Mouse (Mus musculus) ovary, adult 18-20 months (tissue): ENCODE measurements around the gene Riok2.

ENCODE experiments used
- DNase-seq: peaks from one replicate; pipeline ENCODE4 v3.0.0; 2022; ENCODE audit warnings: low spot score, mixed read lengths

Gene Riok2

DNA sequence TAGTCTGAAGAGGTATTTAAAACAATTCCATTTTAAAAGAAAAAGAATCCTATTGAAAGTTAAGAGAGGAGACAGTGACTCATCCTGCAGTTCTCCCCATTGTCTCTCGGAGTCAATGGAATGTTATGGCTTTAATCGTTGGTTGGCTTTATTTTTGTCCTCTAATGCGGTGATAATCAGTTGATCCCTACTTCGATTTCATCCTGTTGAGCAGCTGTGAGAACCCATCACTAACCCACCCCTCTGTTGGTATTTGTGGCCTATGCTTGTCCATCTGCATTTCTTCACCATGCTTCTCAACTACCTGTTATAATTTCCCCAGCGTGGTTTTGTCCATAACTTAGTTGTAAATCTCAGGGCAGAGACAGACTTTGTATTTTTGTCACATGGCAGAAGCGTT is 34.0 kb downstream of the Riok2 start:
- no peak for DNase-seq

GRCm38 (mm10) chr17:17408720-17409478 is 34.8 kb downstream of the Riok2 start:
- DNase-seq: no peak

GRCm38 (mm10) chr17:17409601-17410000 is 35.5 kb downstream of the Riok2 start:
- DNase-seq: no peak

DNA sequence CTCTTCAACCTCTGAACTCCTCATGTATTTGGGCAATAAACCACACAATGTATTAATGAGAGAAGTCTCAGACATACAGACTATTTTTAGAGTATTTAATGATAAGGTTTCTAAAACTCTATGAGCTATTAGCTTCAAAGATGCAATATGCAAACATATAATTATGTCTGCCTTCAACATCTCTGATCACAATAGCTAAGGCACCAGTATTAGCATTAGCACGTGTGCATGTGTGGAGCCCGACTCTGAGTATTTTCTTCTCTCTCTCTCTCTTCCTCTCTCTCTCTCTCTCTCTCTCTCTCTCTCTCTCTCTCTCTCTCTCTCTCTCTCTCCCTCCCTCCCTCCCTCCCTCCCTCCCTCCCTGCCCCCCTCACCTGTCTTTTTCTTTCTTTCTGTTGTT is 37.3 kb downstream of the Riok2 start:
- no peak for DNase-seq

DNA sequence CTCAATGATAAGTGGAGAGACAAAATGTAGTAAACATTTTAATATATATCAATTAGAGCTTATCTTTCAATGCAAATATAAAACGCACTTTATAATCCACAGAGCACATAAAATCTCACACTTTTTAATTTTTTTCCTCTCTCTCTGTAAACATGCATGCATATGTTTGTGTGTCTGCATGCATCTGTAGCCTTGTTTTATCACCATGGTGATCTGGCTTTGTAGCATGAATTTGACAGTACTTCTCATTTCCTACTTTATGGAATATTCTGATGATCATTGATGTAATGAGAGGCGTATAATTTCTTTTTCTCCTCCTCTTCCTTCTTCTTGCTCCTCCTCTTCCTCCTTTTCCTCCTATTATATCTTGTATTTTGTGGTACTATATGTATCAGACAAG is 38.1 kb downstream of the Riok2 start:
- DNase-seq: no peak

DNA sequence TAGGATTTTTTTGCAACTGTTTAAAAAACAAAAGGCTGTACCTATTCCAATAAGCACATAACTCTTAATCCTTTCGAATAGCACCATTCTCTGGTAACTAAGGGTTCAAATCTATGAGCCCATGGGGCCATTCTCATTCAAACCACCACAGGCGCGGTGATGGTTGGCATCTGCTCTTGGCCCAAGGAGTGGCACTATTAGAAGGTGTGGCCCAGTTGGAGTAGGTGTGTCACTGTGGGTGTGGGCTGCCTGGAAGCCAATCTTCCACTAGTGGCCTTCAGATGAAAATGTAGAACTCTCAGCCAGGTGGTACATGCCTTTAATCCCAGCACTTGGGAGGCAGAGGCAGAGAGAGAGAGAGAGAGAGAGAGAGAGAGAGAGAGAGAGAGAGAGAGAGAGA is 40.1 kb downstream of the Riok2 start:
- DNase-seq: no peak

GRCm38 (mm10) chr17:17424609-17425307 is 50.6 kb downstream of the Riok2 start:
- no peak for DNase-seq

GRCm38 (mm10) chr17:17425308-17425813 is 51.3 kb downstream of the Riok2 start:
- DNase-seq: no peak

DNA sequence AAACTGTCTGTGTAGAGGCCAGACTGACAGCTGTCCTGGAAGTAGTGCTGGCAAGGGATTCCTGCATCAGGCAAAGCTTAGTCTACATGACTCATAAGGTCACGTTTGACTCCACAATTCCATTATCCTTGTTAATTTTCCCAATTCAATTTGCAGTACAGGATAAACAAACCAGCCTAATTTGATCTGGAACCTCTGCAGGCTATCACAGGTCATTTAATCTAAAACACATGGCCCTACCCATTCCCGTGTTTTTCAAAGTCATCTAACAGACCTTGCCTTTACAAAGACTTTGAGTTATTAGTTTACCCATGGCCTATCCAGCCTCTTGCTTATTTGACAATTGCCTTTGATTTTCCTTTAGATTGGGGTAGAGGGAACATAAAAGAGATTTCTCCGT is 51.8 kb downstream of the Riok2 start:
- no peak for DNase-seq

DNA sequence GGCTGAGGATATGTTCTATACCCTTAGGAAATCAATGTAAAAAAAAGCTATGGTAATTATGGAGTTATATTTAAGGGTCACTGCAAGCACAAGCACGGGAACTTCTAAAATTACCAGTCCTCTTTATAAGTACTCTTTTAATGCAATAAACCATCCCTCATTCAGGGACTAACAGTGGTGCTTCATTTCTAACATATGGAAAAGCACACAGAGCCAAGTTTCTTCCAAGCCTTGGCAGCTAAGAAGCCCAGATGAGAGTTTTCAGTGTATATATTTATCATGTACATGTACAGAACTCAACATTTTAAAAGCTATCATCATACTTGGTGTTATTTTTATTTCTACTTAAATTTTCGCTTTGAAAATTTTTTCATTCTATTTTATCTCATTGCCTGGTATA is 54.8 kb downstream of the Riok2 start:
- no peak for DNase-seq

GRCm38 (mm10) chr17:17433679-17434078 is 59.6 kb downstream of the Riok2 start:
- DNase-seq: no peak

DNA sequence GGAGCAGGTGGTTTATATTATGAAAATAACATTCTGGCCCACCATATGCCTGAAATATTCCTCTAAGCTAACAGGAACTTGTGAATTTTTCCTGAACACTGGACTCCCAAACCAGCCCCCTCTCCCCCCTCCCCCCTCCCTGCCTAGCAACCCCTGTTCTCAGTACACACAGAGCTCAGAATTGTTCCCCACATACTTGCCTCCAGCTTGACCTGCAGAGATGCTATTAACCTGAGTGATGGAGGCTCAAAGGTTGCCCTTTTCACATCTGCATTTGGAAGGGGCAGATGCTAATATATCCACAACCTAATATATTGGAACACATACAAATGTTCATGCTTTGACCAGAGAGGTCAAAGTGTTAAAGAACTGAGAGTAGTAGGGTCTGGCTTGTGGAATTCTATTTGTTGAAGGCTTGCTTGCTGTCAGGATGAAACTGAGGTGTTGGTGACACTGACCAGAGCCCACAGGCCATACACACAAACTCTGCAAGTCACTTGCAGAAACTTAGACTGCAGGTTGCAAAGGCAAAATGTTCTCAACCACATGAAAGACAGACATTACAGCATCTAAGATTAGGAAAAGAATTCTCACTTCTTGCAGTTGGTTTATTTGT is 64.6 kb downstream of the Riok2 start:
- DNase-seq: no peak

- no peak for DNase-seq
Measured at GRCm38 (mm10) chr17:17441876-17442498, 67.9 kb downstream of the Riok2 start.

- DNase-seq: no peak
Measured at GRCm38 (mm10) chr17:17444297-17444886, 70.3 kb downstream of the Riok2 start.
